Mouse (Mus musculus): ENCODE data around the gene Cask. TPM values are rescaled to one million over a fixed set of nuclear protein-coding genes. Genes with fewer than 3 reads are reported as not detected.

The Cask gene
- polyA plus RNA-seq, 1 experiment from 2014 or later, result 62.2 TPM

DNA sequence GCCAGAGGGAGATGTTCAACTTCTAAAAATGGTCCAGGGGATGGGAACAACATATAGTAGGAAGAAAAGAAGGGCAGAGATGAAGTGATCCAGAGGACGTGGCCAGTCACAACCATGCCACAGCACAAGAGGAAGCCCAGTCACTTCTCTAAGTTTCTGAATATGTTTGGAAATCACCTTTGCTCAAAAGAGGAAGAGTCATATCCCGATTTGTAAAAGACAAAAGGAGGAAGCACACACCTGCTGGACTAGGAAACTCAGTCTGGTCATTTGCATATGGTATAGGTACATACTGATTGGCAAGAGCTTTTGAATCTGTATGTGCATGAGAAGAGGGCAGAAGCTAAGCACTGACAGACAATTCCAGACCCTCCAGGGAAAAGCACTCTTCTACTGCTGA lies 251.8 kb downstream of the Cask start:
- Histone ChIP-seq H3K9ac (replicated peaks; ENCODE audit: low read depth, low read length) (no peak overlapping the region), H3K4me3 (ENCODE audit: low read depth, low read length) (no peak overlapping the region), H3K4me1 (ENCODE audit: control insufficient read depth, insufficient read depth, low read length) (no peaks in the 10 kb centered on the region), H3K27me3 (ENCODE audit: control insufficient read depth, insufficient read depth, low read length) (no peaks in the 10 kb centered on the region), H3K36me3 (ENCODE audit: control insufficient read depth, insufficient read depth, low read length) (no peaks in the 10 kb centered on the region), H3K27ac (ENCODE audit: low read depth, low read length) (no peak overlapping the region), H3K4me2 (ENCODE audit: low read depth, low read length) (no peak overlapping the region), H3K9me3 (ENCODE audit: control insufficient read depth, low read length) (no peaks in the 10 kb centered on the region)
- no peak for ATAC-seq (ENCODE audit: low read depth)
- WGBS, result 85% methylated on average over 2 of the region's 2 CpGs

- Histone ChIP-seq H3K9ac (replicated peaks; ENCODE audit: low read depth, low read length) (no peak overlapping the region), H3K27me3 (ENCODE audit: control insufficient read depth, insufficient read depth, low read length) (no peaks in the 10 kb centered on the region), H3K4me1 (ENCODE audit: control insufficient read depth, insufficient read depth, low read length) (no peaks in the 10 kb centered on the region), H3K4me3 (ENCODE audit: low read depth, low read length) (no peak overlapping the region), H3K4me2 (ENCODE audit: low read depth, low read length) (no peak overlapping the region), H3K27ac (ENCODE audit: low read depth, low read length) (no peak overlapping the region), H3K9me3 (ENCODE audit: control insufficient read depth, low read length) (no peaks in the 10 kb centered on the region), H3K36me3 (ENCODE audit: control insufficient read depth, insufficient read depth, low read length) (no peaks in the 10 kb centered on the region)
- no peak for ATAC-seq (ENCODE audit: low read depth)
- 91% methylated on average over 3 of the region's 3 CpGs for WGBS
Measured at GRCm38 (mm10) chrX:13577647-13578046, 273.5 kb downstream of the Cask start.

DNA sequence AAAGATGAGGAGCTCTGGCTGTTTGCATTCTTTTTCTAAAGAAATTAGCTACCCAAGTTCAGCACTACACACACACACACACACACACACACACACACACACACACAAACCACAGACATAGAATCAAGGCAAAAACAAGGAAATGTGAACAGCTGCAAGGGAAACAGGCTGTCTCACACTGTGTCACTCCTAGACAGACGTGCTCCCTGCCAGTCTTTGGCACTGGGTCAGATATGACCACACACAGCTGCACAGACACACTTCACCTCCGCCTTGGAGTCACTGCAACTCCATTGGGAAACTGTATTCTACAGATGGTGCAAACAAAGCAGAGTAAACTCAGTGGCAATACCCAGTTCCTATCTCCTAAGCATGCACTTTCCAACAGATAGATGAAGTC lies 274.6 kb downstream of the Cask start:
- no peak for ATAC-seq (ENCODE audit: low read depth)
- H3K9ac ChIP-seq (replicated peaks; ENCODE audit: low read depth, low read length), result no peak overlapping the region

GRCm38 (mm10) chrX:13574872-13575271 lies 276.3 kb downstream of the Cask start:
- WGBS, result 89% methylated on average over 3 of the region's 3 CpGs
- H3K4me1 ChIP-seq (ENCODE audit: control insufficient read depth, insufficient read depth, low read length), result no peaks in the 10 kb centered on the region
- H3K27ac ChIP-seq (ENCODE audit: low read depth, low read length), result no peak overlapping the region
- H3K9ac ChIP-seq (replicated peaks; ENCODE audit: low read depth, low read length), result no peak overlapping the region
- no peaks in the 10 kb centered on the region for H3K27me3 ChIP-seq (ENCODE audit: control insufficient read depth, insufficient read depth, low read length)
- H3K9me3 ChIP-seq (ENCODE audit: control insufficient read depth, low read length), result no peaks in the 10 kb centered on the region
- H3K4me3 ChIP-seq (ENCODE audit: low read depth, low read length), result no peak overlapping the region
- no peak for ATAC-seq (ENCODE audit: low read depth)
- no peaks in the 10 kb centered on the region for H3K36me3 ChIP-seq (ENCODE audit: control insufficient read depth, insufficient read depth, low read length)
- no peak overlapping the region for H3K4me2 ChIP-seq (ENCODE audit: low read depth, low read length)

More for the DNA sequence above, 274.6 kb downstream of the Cask start:
- Histone ChIP-seq H3K27me3 (ENCODE audit: control insufficient read depth, insufficient read depth, low read length) (no peaks in the 10 kb centered on the region), H3K4me2 (ENCODE audit: low read depth, low read length) (no peak overlapping the region), H3K36me3 (ENCODE audit: control insufficient read depth, insufficient read depth, low read length) (no peaks in the 10 kb centered on the region), H3K9me3 (ENCODE audit: control insufficient read depth, low read length) (no peaks in the 10 kb centered on the region), H3K4me1 (ENCODE audit: control insufficient read depth, insufficient read depth, low read length) (no peaks in the 10 kb centered on the region), H3K27ac (ENCODE audit: low read depth, low read length) (no peak overlapping the region), H3K4me3 (ENCODE audit: low read depth, low read length) (no peak overlapping the region)
- 59% methylated on average over 2 of the region's 2 CpGs for WGBS

GRCm38 (mm10) chrX:13574298-13574697 lies 276.9 kb downstream of the Cask start:
- no peaks in the 10 kb centered on the region for H3K4me1 ChIP-seq (ENCODE audit: control insufficient read depth, insufficient read depth, low read length)
- H3K9ac ChIP-seq (replicated peaks; ENCODE audit: low read depth, low read length), result no peak overlapping the region
- no peaks in the 10 kb centered on the region for H3K36me3 ChIP-seq (ENCODE audit: control insufficient read depth, insufficient read depth, low read length)
- WGBS, result 67% methylated on average over 2 of the region's 2 CpGs
- H3K27me3 ChIP-seq (ENCODE audit: control insufficient read depth, insufficient read depth, low read length), result no peaks in the 10 kb centered on the region
- H3K27ac ChIP-seq (ENCODE audit: low read depth, low read length), result no peak overlapping the region
- ATAC-seq (ENCODE audit: low read depth), result no peak
- H3K4me2 ChIP-seq (ENCODE audit: low read depth, low read length), result no peak overlapping the region
- no peaks in the 10 kb centered on the region for H3K9me3 ChIP-seq (ENCODE audit: control insufficient read depth, low read length)
- H3K4me3 ChIP-seq (ENCODE audit: low read depth, low read length), result no peak overlapping the region

- H3K9me3 ChIP-seq (ENCODE audit: control insufficient read depth, low read length), result no peaks in the 10 kb centered on the region
- H3K4me2 ChIP-seq (ENCODE audit: low read depth, low read length), result no peak overlapping the region
- H3K9ac ChIP-seq (replicated peaks; ENCODE audit: low read depth, low read length), result no peak overlapping the region
- no peak overlapping the region for H3K4me3 ChIP-seq (ENCODE audit: low read depth, low read length)
- H3K27me3 ChIP-seq (ENCODE audit: control insufficient read depth, insufficient read depth, low read length), result no peaks in the 10 kb centered on the region
- no peaks in the 10 kb centered on the region for H3K4me1 ChIP-seq (ENCODE audit: control insufficient read depth, insufficient read depth, low read length)
- ATAC-seq (ENCODE audit: low read depth), result no peak
- 89% methylated on average over 3 of the region's 3 CpGs for WGBS
- no peak overlapping the region for H3K27ac ChIP-seq (ENCODE audit: low read depth, low read length)
- H3K36me3 ChIP-seq (ENCODE audit: control insufficient read depth, insufficient read depth, low read length), result no peaks in the 10 kb centered on the region
Measured at GRCm38 (mm10) chrX:13554504-13554903, 296.7 kb downstream of the Cask start.

DNA sequence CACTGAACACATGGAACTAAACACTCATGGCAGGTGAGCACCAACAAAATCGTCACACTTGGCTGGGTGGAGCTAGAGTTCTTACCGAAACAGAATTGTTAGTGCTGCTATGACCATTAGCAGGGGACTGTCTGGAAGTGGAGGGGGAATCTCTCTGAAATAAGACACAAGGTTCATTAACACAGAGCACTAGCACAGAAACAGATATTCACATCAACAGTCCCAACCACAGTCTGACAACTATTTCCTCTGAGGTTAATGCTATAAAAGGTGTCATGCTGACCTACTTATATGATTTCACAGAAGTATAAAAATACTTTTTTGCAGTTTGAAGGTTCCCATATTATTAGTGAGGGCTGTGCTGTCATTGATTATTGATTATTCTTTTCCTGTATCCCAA lies 298.9 kb downstream of the Cask start:
- no peaks in the 10 kb centered on the region for H3K27me3 ChIP-seq (ENCODE audit: control insufficient read depth, insufficient read depth, low read length)
- ATAC-seq (ENCODE audit: low read depth), result no peak
- H3K4me1 ChIP-seq (ENCODE audit: control insufficient read depth, insufficient read depth, low read length), result no peaks in the 10 kb centered on the region
- no peak overlapping the region for H3K4me2 ChIP-seq (ENCODE audit: low read depth, low read length)
- no peak overlapping the region for H3K27ac ChIP-seq (ENCODE audit: low read depth, low read length)
- H3K36me3 ChIP-seq (ENCODE audit: control insufficient read depth, insufficient read depth, low read length), result no peaks in the 10 kb centered on the region
- no peaks in the 10 kb centered on the region for H3K9me3 ChIP-seq (ENCODE audit: control insufficient read depth, low read length)
- H3K9ac ChIP-seq (replicated peaks; ENCODE audit: low read depth, low read length), result no peak overlapping the region
- 82% methylated on average over 2 of the region's 2 CpGs for WGBS
- H3K4me3 ChIP-seq (ENCODE audit: low read depth, low read length), result no peak overlapping the region

GRCm38 (mm10) chrX:13551566-13551965 lies 299.6 kb downstream of the Cask start:
- no peak overlapping the region for H3K4me2 ChIP-seq (ENCODE audit: low read depth, low read length)
- no peak for ATAC-seq (ENCODE audit: low read depth)
- no peaks in the 10 kb centered on the region for H3K36me3 ChIP-seq (ENCODE audit: control insufficient read depth, insufficient read depth, low read length)
- H3K4me3 ChIP-seq (ENCODE audit: low read depth, low read length), result no peak overlapping the region
- H3K4me1 ChIP-seq (ENCODE audit: control insufficient read depth, insufficient read depth, low read length), result no peaks in the 10 kb centered on the region
- no peak overlapping the region for H3K27ac ChIP-seq (ENCODE audit: low read depth, low read length)
- WGBS, result 89% methylated on average over 4 of the region's 4 CpGs
- no peaks in the 10 kb centered on the region for H3K9me3 ChIP-seq (ENCODE audit: control insufficient read depth, low read length)
- no peak overlapping the region for H3K9ac ChIP-seq (replicated peaks; ENCODE audit: low read depth, low read length)
- H3K27me3 ChIP-seq (ENCODE audit: control insufficient read depth, insufficient read depth, low read length), result no peaks in the 10 kb centered on the region

DNA sequence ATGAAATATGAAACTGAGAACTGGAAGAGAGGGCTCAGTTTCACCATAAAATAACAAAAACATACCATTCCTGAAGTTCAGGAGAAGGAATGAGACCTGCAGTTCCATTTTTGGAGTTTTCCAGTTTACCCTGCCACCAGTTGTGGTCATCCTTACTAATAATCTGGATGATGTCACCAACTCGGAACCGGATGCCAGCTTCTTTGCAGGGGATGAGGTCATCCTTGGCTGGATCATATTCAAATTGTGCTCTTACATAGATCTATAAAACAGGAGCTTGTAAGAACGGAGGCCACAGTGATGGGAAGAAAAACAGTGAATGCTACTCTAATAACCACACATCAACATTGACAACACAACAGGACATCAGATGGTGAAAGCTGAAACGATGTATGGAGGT lies 302.1 kb downstream of the Cask start:
- no peak for ATAC-seq (ENCODE audit: low read depth)
- WGBS, result 86% methylated on average over 4 of the region's 4 CpGs
- Histone ChIP-seq H3K4me1 (ENCODE audit: control insufficient read depth, insufficient read depth, low read length) (no peaks in the 10 kb centered on the region), H3K9me3 (ENCODE audit: control insufficient read depth, low read length) (no peaks in the 10 kb centered on the region), H3K9ac (replicated peaks; ENCODE audit: low read depth, low read length) (no peak overlapping the region), H3K36me3 (ENCODE audit: control insufficient read depth, insufficient read depth, low read length) (no peaks in the 10 kb centered on the region), H3K4me2 (ENCODE audit: low read depth, low read length) (no peak overlapping the region), H3K27ac (ENCODE audit: low read depth, low read length) (no peak overlapping the region), H3K4me3 (ENCODE audit: low read depth, low read length) (no peak overlapping the region), H3K27me3 (ENCODE audit: control insufficient read depth, insufficient read depth, low read length) (no peaks in the 10 kb centered on the region)

DNA sequence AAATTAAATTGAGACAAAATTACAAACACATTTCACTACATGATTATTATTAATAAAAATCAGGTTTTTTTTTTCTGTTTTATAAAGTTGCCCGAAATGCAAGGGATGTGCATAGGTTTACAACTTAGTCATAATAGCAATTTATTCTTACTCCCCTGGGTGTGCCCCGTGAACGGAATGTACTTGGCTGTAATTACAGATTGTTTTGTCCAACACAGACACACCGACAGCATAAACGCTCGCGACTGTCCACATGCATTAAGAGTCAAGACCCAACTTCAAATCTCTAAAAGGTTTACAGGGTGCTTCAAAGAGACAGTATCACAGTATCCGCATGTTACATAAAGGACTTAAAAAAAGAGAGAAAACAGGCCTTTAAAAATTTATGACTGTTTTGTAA lies 329.9 kb downstream of the Cask start:
- no peak overlapping the region for H3K27ac ChIP-seq (ENCODE audit: low read depth, low read length)
- H3K4me1 ChIP-seq (ENCODE audit: control insufficient read depth, insufficient read depth, low read length), result no peaks in the 10 kb centered on the region
- H3K4me3 ChIP-seq (ENCODE audit: low read depth, low read length), result no peak overlapping the region
- WGBS, result 74% methylated on average over 8 of the region's 8 CpGs
- H3K9ac ChIP-seq (replicated peaks; ENCODE audit: low read depth, low read length), result no peak overlapping the region
- no peak overlapping the region for H3K4me2 ChIP-seq (ENCODE audit: low read depth, low read length)
- H3K9me3 ChIP-seq (ENCODE audit: control insufficient read depth, low read length), result no peaks in the 10 kb centered on the region
- ATAC-seq (ENCODE audit: low read depth), result no peak
- H3K27me3 ChIP-seq (ENCODE audit: control insufficient read depth, insufficient read depth, low read length), result no peaks in the 10 kb centered on the region
- H3K36me3 ChIP-seq (ENCODE audit: control insufficient read depth, insufficient read depth, low read length), result no peaks in the 10 kb centered on the region

Data from neural tube, embryonic 14.5 days (tissue).